Mouse (Mus musculus): Measurements from ENCODE around the gene Bgn. TPM values are rescaled to one million over a fixed set of nuclear protein-coding genes. Genes with fewer than 3 reads are reported as not detected.
A peak's percentile ranks its signal among the peaks of the same experiment; 100 is the strongest.

Gene Bgn
- polyA plus RNA-seq (2014; fragmentation: Nextera tagmentation; extraction: Ambion mirVana): 263 and 311 TPM in 2 replicates

DNA sequence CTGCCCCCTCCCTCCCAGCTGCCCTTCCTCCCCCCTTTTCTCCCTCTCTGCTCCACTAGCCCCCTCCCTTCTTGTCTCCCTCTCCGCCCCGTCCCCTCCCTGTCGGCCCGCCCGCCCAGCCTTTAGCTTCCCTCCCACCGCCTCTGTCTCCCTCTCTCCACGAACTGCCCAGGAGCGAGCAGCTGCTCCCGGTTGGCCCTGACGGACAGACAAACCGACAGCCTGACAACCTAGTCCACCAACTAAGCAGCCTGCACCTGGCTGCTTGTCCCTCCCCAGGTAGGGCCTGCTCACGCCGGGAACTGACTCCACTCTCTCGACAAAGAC, at the start of gene Bgn:
Gene Bgn (plus strand): TSS at position 119 of the 327 bp plus-strand sequence.
- Histone ChIP-seq H3K9me3 (ENCODE audit: control insufficient read depth, low read length) (no peaks in the 10 kb centered on the region), H3K9ac (ENCODE audit: low read depth, low read length) (peak within 1 kb of the TSS; percentile 73), H3K4me3 (ENCODE audit: low read depth, low read length) (peak within 1 kb of the TSS; percentile 49), H3K4me1 (ENCODE audit: control insufficient read depth, insufficient read depth, low read length) (peaks cover 6% of the 10 kb centered on the region; the same call in 1 of the 2 replicates), H3K4me2 (ENCODE audit: low read depth, low read length) (peak within 1 kb of the TSS; percentile 55), H3K27ac (replicated peaks; ENCODE audit: low read depth, low read length) (peak within 1 kb of the TSS; percentile 79), H3K27me3 (replicated peaks; ENCODE audit: control insufficient read depth, insufficient read depth, low read length) (0 out of 2 replicates have a peak, but pooled peaks cover 5% of the 10 kb centered on the region), H3K36me3 (ENCODE audit: control insufficient read depth, insufficient read depth, low read length) (no peaks in the 10 kb centered on the region)
- ATAC-seq (ENCODE audit: low read depth) (peak; percentile 66), DNase-seq (ENCODE audit: low spot score) (peak; percentile 61)
- WGBS: 27% methylated on average over 4 of the region's 14 CpGs

GRCm38 (mm10) chrX:73435252-73435651, 48.1 kb upstream of the Bgn start, which contains the start of gene Trex2:
Gene Trex2 (minus strand): TSS chrX:73435344.
- Histone ChIP-seq H3K4me1 (ENCODE audit: control insufficient read depth, insufficient read depth, low read length) (no peaks in the 10 kb centered on the region), H3K4me2 (ENCODE audit: low read depth, low read length) (no peak within 1 kb of the TSS), H3K27ac (replicated peaks; ENCODE audit: low read depth, low read length) (no peak within 1 kb of the TSS), H3K9me3 (ENCODE audit: control insufficient read depth, low read length) (no peaks in the 10 kb centered on the region), H3K27me3 (replicated peaks; ENCODE audit: control insufficient read depth, insufficient read depth, low read length) (no peaks in the 10 kb centered on the region), H3K4me3 (ENCODE audit: low read depth, low read length) (no peak within 1 kb of the TSS), H3K36me3 (ENCODE audit: control insufficient read depth, insufficient read depth, low read length) (peaks cover 7% of the 10 kb centered on the region; the same call in 1 of the 2 replicates), H3K9ac (ENCODE audit: low read depth, low read length) (no peak within 1 kb of the TSS)
- WGBS: 71% methylated on average over 11 of the region's 11 CpGs
- no peak for DNase-seq (ENCODE audit: low spot score)
- ATAC-seq (ENCODE audit: low read depth): no peak

- peaks cover 8% of the 10 kb centered on the region; the same call in 1 of the 2 replicates for H3K36me3 ChIP-seq (ENCODE audit: control insufficient read depth, insufficient read depth, low read length)
- H3K4me2 ChIP-seq (ENCODE audit: low read depth, low read length): no peak overlapping the region
- no peaks in the 10 kb centered on the region for H3K4me1 ChIP-seq (ENCODE audit: control insufficient read depth, insufficient read depth, low read length)
- no peak overlapping the region for H3K4me3 ChIP-seq (ENCODE audit: low read depth, low read length)
- ATAC-seq (ENCODE audit: low read depth) (no peak), DNase-seq (ENCODE audit: low spot score) (no peak)
- no peak overlapping the region for H3K9ac ChIP-seq (ENCODE audit: low read depth, low read length)
- no peaks in the 10 kb centered on the region for H3K9me3 ChIP-seq (ENCODE audit: control insufficient read depth, low read length)
- WGBS: 66% methylated on average over 2 of the region's 2 CpGs
- no peaks in the 10 kb centered on the region for H3K27me3 ChIP-seq (replicated peaks; ENCODE audit: control insufficient read depth, insufficient read depth, low read length)
- no peak overlapping the region for H3K27ac ChIP-seq (replicated peaks; ENCODE audit: low read depth, low read length)
These were observed 42.0 kb upstream of the Bgn start for GRCm38 (mm10) chrX:73441428-73441827.

DNA sequence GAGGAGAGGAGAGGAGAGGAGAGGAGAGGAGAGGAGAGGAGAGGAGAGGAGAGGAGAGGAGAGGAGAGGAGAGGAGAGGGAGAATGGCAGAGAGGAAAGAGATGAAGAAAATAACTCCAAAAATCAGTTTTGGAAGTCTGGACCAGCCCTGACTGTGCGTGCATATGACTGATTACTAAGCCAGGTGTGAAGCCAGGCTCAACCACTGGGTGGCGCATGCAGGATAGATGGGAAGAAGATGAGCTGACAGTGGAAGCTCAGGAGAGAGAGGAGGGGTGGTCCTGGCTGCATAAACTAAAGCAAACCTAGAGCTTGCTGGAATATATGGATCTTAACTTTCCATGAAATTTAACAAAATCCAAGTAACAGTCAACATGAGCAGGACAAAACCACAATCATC, 31.5 kb upstream of the Bgn start:
- Histone ChIP-seq H3K4me2 (ENCODE audit: low read depth, low read length) (no peak overlapping the region), H3K36me3 (ENCODE audit: control insufficient read depth, insufficient read depth, low read length) (no peaks in the 10 kb centered on the region), H3K27me3 (replicated peaks; ENCODE audit: control insufficient read depth, insufficient read depth, low read length) (no peaks in the 10 kb centered on the region), H3K4me1 (ENCODE audit: control insufficient read depth, insufficient read depth, low read length) (no peaks in the 10 kb centered on the region), H3K4me3 (ENCODE audit: low read depth, low read length) (no peak overlapping the region), H3K27ac (replicated peaks; ENCODE audit: low read depth, low read length) (no peak overlapping the region), H3K9ac (ENCODE audit: low read depth, low read length) (no peak overlapping the region), H3K9me3 (ENCODE audit: control insufficient read depth, low read length) (no peaks in the 10 kb centered on the region)
- ATAC-seq (ENCODE audit: low read depth): no peak
- 26% methylated on average over 2 of the region's 2 CpGs for WGBS
- DNase-seq (ENCODE audit: low spot score): peak; percentile 27

- Histone ChIP-seq H3K27me3 (replicated peaks; ENCODE audit: control insufficient read depth, insufficient read depth, low read length) (no peaks in the 10 kb centered on the region), H3K36me3 (ENCODE audit: control insufficient read depth, insufficient read depth, low read length) (no peaks in the 10 kb centered on the region), H3K4me3 (ENCODE audit: low read depth, low read length) (peak within 1 kb of the TSS; percentile 51), H3K9me3 (ENCODE audit: control insufficient read depth, low read length) (no peaks in the 10 kb centered on the region), H3K4me1 (ENCODE audit: control insufficient read depth, insufficient read depth, low read length) (no peaks in the 10 kb centered on the region), H3K27ac (replicated peaks; ENCODE audit: low read depth, low read length) (no peak within 1 kb of the TSS), H3K4me2 (ENCODE audit: low read depth, low read length) (peak within 1 kb of the TSS; percentile 61), H3K9ac (ENCODE audit: low read depth, low read length) (peak within 1 kb of the TSS; percentile 67)
- whole genome bisulfite sequencing: 17% methylated on average over 26 of the region's 26 CpGs
- DNase-seq (ENCODE audit: low spot score) (peak; percentile 97), ATAC-seq (ENCODE audit: low read depth) (peak; percentile 100)
These were observed 24.5 kb upstream of the Bgn start, which contains the start of gene Haus7 for GRCm38 (mm10) chrX:73458877-73459392. Gene Haus7 (minus strand): TSS chrX:73459044.

DNA sequence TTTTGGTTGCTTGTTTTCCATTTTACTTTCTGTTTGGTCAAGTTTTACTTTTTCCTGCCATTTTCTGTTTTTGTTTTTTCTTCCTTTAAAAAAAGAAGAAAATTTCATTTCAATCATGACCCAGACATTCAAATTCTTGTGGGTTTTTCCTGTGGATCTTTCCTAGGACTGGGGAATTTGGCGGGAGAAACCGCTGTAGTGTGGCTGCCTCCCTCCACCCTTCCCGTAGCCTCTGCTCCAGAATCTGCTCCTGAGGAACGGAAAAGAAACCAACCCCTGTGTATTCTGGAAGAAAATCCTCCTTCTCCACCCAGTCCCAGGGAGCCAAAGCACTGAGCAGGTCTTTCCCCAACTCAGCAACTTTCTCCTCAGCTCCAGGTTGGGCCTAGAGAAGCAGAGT, 22.6 kb upstream of the Bgn start:
- no peak overlapping the region for H3K4me3 ChIP-seq (ENCODE audit: low read depth, low read length)
- no peaks in the 10 kb centered on the region for H3K9me3 ChIP-seq (ENCODE audit: control insufficient read depth, low read length)
- no peak overlapping the region for H3K9ac ChIP-seq (ENCODE audit: low read depth, low read length)
- H3K27ac ChIP-seq (replicated peaks; ENCODE audit: low read depth, low read length): peak overlapping the region; percentile 42
- H3K36me3 ChIP-seq (ENCODE audit: control insufficient read depth, insufficient read depth, low read length): no peaks in the 10 kb centered on the region
- H3K27me3 ChIP-seq (replicated peaks; ENCODE audit: control insufficient read depth, insufficient read depth, low read length): no peaks in the 10 kb centered on the region
- ATAC-seq (ENCODE audit: low read depth) (no peak), DNase-seq (ENCODE audit: low spot score) (no peak)
- H3K4me1 ChIP-seq (ENCODE audit: control insufficient read depth, insufficient read depth, low read length): peaks cover 9% of the 10 kb centered on the region; the same call in 1 of the 2 replicates
- WGBS: 57% methylated on average over 4 of the region's 4 CpGs
- H3K4me2 ChIP-seq (ENCODE audit: low read depth, low read length): no peak overlapping the region

- H3K4me1 ChIP-seq (ENCODE audit: control insufficient read depth, insufficient read depth, low read length): peaks cover 30% of the 10 kb centered on the region
- H3K36me3 ChIP-seq (ENCODE audit: control insufficient read depth, insufficient read depth, low read length): no peaks in the 10 kb centered on the region
- H3K27ac ChIP-seq (replicated peaks; ENCODE audit: low read depth, low read length): peak overlapping the region; percentile 93
- no peak overlapping the region for H3K4me3 ChIP-seq (ENCODE audit: low read depth, low read length)
- no peaks in the 10 kb centered on the region for H3K9me3 ChIP-seq (ENCODE audit: control insufficient read depth, low read length)
- no peaks in the 10 kb centered on the region for H3K27me3 ChIP-seq (replicated peaks; ENCODE audit: control insufficient read depth, insufficient read depth, low read length)
- no peak overlapping the region for H3K9ac ChIP-seq (ENCODE audit: low read depth, low read length)
- peak; percentile 78 for ATAC-seq (ENCODE audit: low read depth)
- 46% methylated on average over 5 of the region's 9 CpGs for WGBS
- peak; percentile 82 for DNase-seq (ENCODE audit: low spot score)
- no peak overlapping the region for H3K4me2 ChIP-seq (ENCODE audit: low read depth, low read length)
These were observed 17.8 kb upstream of the Bgn start for GRCm38 (mm10) chrX:73465483-73466186.

- Histone ChIP-seq H3K9me3 (ENCODE audit: control insufficient read depth, low read length) (no peaks in the 10 kb centered on the region), H3K4me1 (ENCODE audit: control insufficient read depth, insufficient read depth, low read length) (peaks cover 30% of the 10 kb centered on the region), H3K9ac (ENCODE audit: low read depth, low read length) (no peak overlapping the region), H3K36me3 (ENCODE audit: control insufficient read depth, insufficient read depth, low read length) (no peaks in the 10 kb centered on the region), H3K4me3 (ENCODE audit: low read depth, low read length) (no peak overlapping the region), H3K27ac (replicated peaks; ENCODE audit: low read depth, low read length) (peak overlapping the region; percentile 93), H3K27me3 (replicated peaks; ENCODE audit: control insufficient read depth, insufficient read depth, low read length) (no peaks in the 10 kb centered on the region), H3K4me2 (ENCODE audit: low read depth, low read length) (peak overlapping the region; percentile 29)
- DNase-seq (ENCODE audit: low spot score): peak; percentile 90
- ATAC-seq (ENCODE audit: low read depth): peak; percentile 86
- 50% methylated on average over 5 of the region's 5 CpGs for WGBS
These were observed 15.8 kb upstream of the Bgn start for GRCm38 (mm10) chrX:73467446-73468241.
